Mouse (Mus musculus): Measurements from ENCODE around the gene Slc50a1. TPM values are rescaled to one million over a fixed set of nuclear protein-coding genes. Genes with fewer than 3 reads are reported as not detected.

Slc50a1 gene
- polyA plus RNA-seq, 1 experiment: 48.7 TPM

- Histone ChIP-seq H3K79me2 (ENCODE audit: control insufficient read depth, insufficient read depth) (no peaks in the 10 kb centered on the region), H3K4me3 (no peak overlapping the region), H3K27me3 (ENCODE audit: control insufficient read depth, insufficient read depth, insufficient read length) (peaks cover 33% of the 10 kb centered on the region), H3ac (ENCODE audit: control insufficient read depth, insufficient read length) (no peak overlapping the region), H3K4me2 (ENCODE audit: low read depth) (no peak overlapping the region), H3K36me3 (ENCODE audit: control insufficient read depth, insufficient read depth) (no peaks in the 10 kb centered on the region)
- TF ChIP-seq MAX (IDR thresholded peaks at IDR 0.05; ENCODE audit: low read depth): no peak
- no peak for TF ChIP-seq MYOG (IDR thresholded peaks at IDR 0.05; ENCODE audit: control insufficient read depth in 1 of 3, insufficient read depth in 1 of 3, insufficient read length in 2 of 3, low read depth in 2 of 3)
- TF ChIP-seq SRF (IDR thresholded peaks at IDR 0.05; ENCODE audit: control insufficient read depth, insufficient read length, low read depth): no peak
Observed at GRCm38 (mm10) chr3:89317246-89317645, 46.9 kb upstream of the Slc50a1 start.

- H3K4me2 ChIP-seq (ENCODE audit: low read depth): peak overlapping the region; percentile 74
- H3K27me3 ChIP-seq (ENCODE audit: control insufficient read depth, insufficient read depth, insufficient read length): peaks cover 29% of the 10 kb centered on the region
- H3ac ChIP-seq (ENCODE audit: control insufficient read depth, insufficient read length): no peak overlapping the region
- no peak for TF ChIP-seq SRF (IDR thresholded peaks at IDR 0.05; ENCODE audit: control insufficient read depth, insufficient read length, low read depth)
- no peak for TF ChIP-seq TCF12 (IDR thresholded peaks at IDR 0.05; ENCODE audit: insufficient read depth, poor library complexity, severe bottlenecking)
- no peak for TF ChIP-seq E2F4 (IDR thresholded peaks at IDR 0.05; ENCODE audit: insufficient read depth)
- TF ChIP-seq MAX (IDR thresholded peaks at IDR 0.05; ENCODE audit: low read depth): no peak
- TF ChIP-seq CEBPB (IDR thresholded peaks at IDR 0.05; ENCODE audit: insufficient read depth, poor library complexity, severe bottlenecking): no peak
- no peak for TF ChIP-seq TCF3 (IDR thresholded peaks at IDR 0.05; ENCODE audit: insufficient read length, low read depth)
- TF ChIP-seq POLR2AphosphoS2 (IDR thresholded peaks at IDR 0.05; ENCODE audit: insufficient read length, low read depth): no peak
- no peak for TF ChIP-seq POLR2A (IDR thresholded peaks at IDR 0.05; ENCODE audit: insufficient read length, low read depth)
- TF ChIP-seq USF1 (IDR thresholded peaks at IDR 0.05; ENCODE audit: low read depth): no peak
- TF ChIP-seq MYOG (IDR thresholded peaks at IDR 0.05; ENCODE audit: control insufficient read depth in 1 of 3, insufficient read depth in 1 of 3, insufficient read length in 2 of 3, low read depth in 2 of 3): no peak
- TF ChIP-seq REST (IDR thresholded peaks at IDR 0.05; ENCODE audit: insufficient read depth, insufficient read length): no peak
- TF ChIP-seq MYOD1 (IDR thresholded peaks at IDR 0.05; ENCODE audit: control insufficient read depth in 1 of 3, insufficient read length in 2 of 3, low read depth in 2 of 3): no peak
- H3K4me3 ChIP-seq: no peak overlapping the region
- H3K36me3 ChIP-seq (ENCODE audit: control insufficient read depth, insufficient read depth): no peaks in the 10 kb centered on the region
- no peaks in the 10 kb centered on the region for H3K79me2 ChIP-seq (ENCODE audit: control insufficient read depth, insufficient read depth)
Observed at GRCm38 (mm10) chr3:89316833-89317232, 46.5 kb upstream of the Slc50a1 start.

- Histone ChIP-seq H3K4me2 (ENCODE audit: low read depth) (peak overlapping the region; percentile 74), H3K27me3 (ENCODE audit: control insufficient read depth, insufficient read depth, insufficient read length) (peaks cover 23% of the 10 kb centered on the region), H3K79me2 (ENCODE audit: control insufficient read depth, insufficient read depth) (no peaks in the 10 kb centered on the region), H3K4me3 (no peak overlapping the region), H3K36me3 (ENCODE audit: control insufficient read depth, insufficient read depth) (no peaks in the 10 kb centered on the region), H3ac (ENCODE audit: control insufficient read depth, insufficient read length) (no peak overlapping the region)
- no peak for TF ChIP-seq MAX (IDR thresholded peaks at IDR 0.05; ENCODE audit: low read depth)
- no peak for TF ChIP-seq TCF12 (IDR thresholded peaks at IDR 0.05; ENCODE audit: insufficient read depth, poor library complexity, severe bottlenecking)
- no peak for TF ChIP-seq TCF3 (IDR thresholded peaks at IDR 0.05; ENCODE audit: insufficient read length, low read depth)
- TF ChIP-seq POLR2AphosphoS2 (IDR thresholded peaks at IDR 0.05; ENCODE audit: insufficient read length, low read depth): no peak
- no peak for TF ChIP-seq POLR2A (IDR thresholded peaks at IDR 0.05; ENCODE audit: insufficient read length, low read depth)
- TF ChIP-seq SRF (IDR thresholded peaks at IDR 0.05; ENCODE audit: control insufficient read depth, insufficient read length, low read depth): no peak
- no peak for TF ChIP-seq MYOD1 (IDR thresholded peaks at IDR 0.05; ENCODE audit: control insufficient read depth in 1 of 3, insufficient read length in 2 of 3, low read depth in 2 of 3)
- TF ChIP-seq USF1 (IDR thresholded peaks at IDR 0.05; ENCODE audit: low read depth): no peak
- TF ChIP-seq MYOG (IDR thresholded peaks at IDR 0.05; ENCODE audit: control insufficient read depth in 1 of 3, insufficient read depth in 1 of 3, insufficient read length in 2 of 3, low read depth in 2 of 3): no peak
- TF ChIP-seq REST (IDR thresholded peaks at IDR 0.05; ENCODE audit: insufficient read depth, insufficient read length): no peak
- TF ChIP-seq E2F4 (IDR thresholded peaks at IDR 0.05; ENCODE audit: insufficient read depth): no peak
- no peak for TF ChIP-seq CEBPB (IDR thresholded peaks at IDR 0.05; ENCODE audit: insufficient read depth, poor library complexity, severe bottlenecking)
Observed at GRCm38 (mm10) chr3:89315930-89316831, 45.8 kb upstream of the Slc50a1 start.

- Histone ChIP-seq H3ac (ENCODE audit: control insufficient read depth, insufficient read length) (no peak overlapping the region), H3K27me3 (ENCODE audit: control insufficient read depth, insufficient read depth, insufficient read length) (peaks cover 15% of the 10 kb centered on the region), H3K79me2 (ENCODE audit: control insufficient read depth, insufficient read depth) (no peaks in the 10 kb centered on the region), H3K4me2 (ENCODE audit: low read depth) (peak overlapping the region; percentile 74), H3K36me3 (ENCODE audit: control insufficient read depth, insufficient read depth) (no peaks in the 10 kb centered on the region), H3K4me3 (no peak overlapping the region)
- TF ChIP-seq MYOD1 (IDR thresholded peaks at IDR 0.05; ENCODE audit: control insufficient read depth in 1 of 3, insufficient read length in 2 of 3, low read depth in 2 of 3): no peak
- TF ChIP-seq POLR2A (IDR thresholded peaks at IDR 0.05; ENCODE audit: insufficient read length, low read depth): peak; percentile 45
- TF ChIP-seq USF1 (IDR thresholded peaks at IDR 0.05; ENCODE audit: low read depth): no peak
- no peak for TF ChIP-seq CEBPB (IDR thresholded peaks at IDR 0.05; ENCODE audit: insufficient read depth, poor library complexity, severe bottlenecking)
- TF ChIP-seq REST (IDR thresholded peaks at IDR 0.05; ENCODE audit: insufficient read depth, insufficient read length): no peak
- no peak for TF ChIP-seq TCF3 (IDR thresholded peaks at IDR 0.05; ENCODE audit: insufficient read length, low read depth)
- no peak for TF ChIP-seq SRF (IDR thresholded peaks at IDR 0.05; ENCODE audit: control insufficient read depth, insufficient read length, low read depth)
Observed at GRCm38 (mm10) chr3:89315195-89315929, 45.0 kb upstream of the Slc50a1 start.

Data from myocyte (in vitro differentiated cells).